Mouse (Mus musculus) lung, postnatal 14 days (tissue): ENCODE measurements at regions not wholly inside any gene's neighbourhood (a gene's known extent, or its start where the extent isn't known, plus 50 kb on each side); places are given as distances from the start of the nearest gene placed in this dataset.

Source experiments
- DNase-seq: peaks from one replicate; pipeline ENCODE4 v3.0.0; 2021

DNA sequence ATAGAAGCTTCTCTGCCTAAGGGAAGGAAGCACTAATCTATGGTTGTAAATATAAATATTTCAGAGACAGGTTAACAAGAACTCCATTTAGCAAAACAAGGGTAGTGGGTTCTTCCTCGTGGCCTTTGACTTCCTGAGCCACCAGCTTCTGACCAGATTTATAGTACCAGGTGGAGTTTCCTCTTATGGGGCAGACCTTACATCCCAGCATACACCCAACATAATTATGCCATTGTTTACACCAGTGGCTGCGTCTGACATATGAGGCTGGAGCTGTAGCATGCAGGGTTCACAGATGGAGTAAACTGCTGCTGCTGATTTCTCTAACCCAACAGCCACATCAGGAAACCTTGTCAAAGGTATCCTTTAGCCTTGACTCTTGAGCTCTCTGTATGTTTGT, 75.5 kb downstream of the Trib2 start:
- no peak for DNase-seq

DNA sequence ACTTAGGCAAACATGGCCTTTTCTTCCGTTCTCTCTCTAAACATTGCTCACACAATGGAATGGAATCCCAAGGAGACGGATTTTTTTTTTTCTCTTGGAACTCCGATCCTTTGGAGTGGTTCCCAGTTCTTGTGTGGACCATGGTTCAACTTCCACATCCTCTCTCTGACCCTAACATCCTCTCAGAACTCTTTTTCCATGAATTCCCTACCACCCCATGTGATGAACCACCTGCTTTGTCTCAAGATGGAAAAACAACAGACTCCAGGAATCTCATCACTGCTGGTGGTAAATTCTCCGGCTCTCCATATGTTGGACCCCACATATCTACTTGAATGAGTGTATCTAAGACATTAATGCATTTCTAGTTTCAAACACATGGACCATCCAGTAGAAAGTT, 77.7 kb downstream of the Trib2 start:
- peak; percentile 32 for DNase-seq

DNA sequence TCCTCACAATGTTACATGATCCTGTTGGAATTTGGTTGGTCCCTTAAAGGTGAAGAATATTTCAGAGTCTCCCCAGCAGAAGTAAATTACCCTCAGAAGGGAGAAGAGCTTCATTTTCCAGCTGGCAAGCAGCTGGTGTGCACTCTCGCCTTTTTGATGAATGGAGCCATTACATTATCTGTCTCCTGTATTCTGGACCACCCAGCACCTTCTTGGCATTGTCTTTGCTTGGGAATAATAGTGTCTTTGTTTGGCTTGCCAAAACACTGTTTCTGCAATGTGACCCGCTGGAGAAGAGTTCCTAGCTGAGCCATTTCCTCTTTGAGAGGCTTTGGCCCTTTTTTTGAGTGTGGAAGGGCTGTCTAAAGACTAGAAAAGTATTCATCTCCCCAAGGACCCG, 85.5 kb downstream of the Trib2 start:
- DNase-seq = no peak

DNA sequence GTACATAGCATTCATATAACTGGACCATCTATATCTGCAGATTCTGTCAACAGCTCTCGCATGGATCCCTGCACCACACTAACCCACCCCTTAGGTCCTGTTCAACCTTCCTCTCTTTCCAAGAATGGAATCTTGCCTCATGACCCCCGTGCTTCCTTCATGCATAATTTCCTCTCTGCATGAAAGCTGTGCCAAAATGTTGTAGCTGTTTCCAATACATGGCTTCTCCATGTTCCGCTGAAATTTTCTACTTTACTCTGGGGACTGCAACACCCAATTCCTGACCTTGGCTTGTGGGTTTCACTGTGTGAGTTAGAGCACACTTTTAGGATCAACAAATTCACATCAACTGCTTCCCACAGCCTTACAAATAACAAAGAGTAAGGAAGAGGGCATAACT, 87.0 kb downstream of the Trib2 start:
- no peak for DNase-seq

DNA sequence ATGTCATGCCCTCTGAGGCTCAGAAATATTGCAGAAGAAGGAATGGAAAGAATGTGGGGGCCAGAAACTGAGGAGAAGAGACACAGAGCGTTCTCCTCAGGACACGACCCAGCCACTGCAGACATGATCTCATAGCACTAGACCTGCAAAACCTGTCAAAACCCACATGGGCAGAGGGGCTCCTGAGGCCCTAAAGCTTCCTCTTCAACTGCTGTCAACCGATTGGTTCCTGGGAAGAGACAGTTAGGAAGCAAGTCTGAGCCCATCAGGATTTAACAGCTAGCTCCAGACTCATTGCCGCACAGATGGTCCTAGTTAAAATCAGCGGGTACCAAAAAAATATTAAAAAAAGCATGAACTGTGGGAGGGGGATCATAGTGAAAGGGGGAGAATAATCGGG, 93.2 kb downstream of the Trib2 start:
- DNase-seq = no peak

DNA sequence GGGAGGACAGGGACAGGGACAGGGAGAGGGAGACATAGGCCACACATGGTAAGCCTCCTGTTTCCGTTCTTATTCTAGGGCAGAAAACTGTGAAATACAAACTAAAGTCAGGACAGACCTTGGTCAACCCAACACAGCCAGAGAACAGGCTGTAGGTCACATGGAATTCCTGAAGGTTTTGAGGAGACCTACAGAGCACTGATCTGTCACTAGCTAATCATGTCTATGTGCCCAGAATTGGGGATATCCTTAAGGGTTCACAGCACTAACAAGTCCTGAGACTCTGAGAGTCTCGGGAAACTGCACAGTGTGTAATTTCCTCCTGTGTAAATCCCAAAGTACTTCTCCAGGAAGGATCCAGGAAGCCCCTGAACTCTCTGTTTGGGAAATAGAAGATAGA, 94.6 kb downstream of the Trib2 start:
- DNase-seq = no peak

DNA sequence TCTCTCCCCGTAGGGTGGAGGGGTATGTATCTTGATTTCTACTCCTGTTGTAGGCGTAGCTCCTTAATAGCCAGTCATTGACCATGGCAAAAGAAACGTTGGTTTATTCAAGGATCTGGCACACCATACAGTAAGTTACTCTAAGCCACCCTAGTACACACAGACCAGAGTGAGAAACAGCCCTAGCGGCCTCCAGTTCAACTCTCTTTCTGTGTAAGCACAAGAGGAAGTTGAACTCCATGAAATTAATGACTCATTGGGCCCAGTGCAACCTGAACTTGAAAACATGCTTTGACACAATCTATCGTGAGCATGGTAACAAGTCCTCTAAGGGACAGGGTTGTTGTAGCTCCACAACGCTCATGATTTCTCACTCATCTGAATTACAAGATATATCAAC, 96.6 kb downstream of the Trib2 start:
- no peak for DNase-seq

DNA sequence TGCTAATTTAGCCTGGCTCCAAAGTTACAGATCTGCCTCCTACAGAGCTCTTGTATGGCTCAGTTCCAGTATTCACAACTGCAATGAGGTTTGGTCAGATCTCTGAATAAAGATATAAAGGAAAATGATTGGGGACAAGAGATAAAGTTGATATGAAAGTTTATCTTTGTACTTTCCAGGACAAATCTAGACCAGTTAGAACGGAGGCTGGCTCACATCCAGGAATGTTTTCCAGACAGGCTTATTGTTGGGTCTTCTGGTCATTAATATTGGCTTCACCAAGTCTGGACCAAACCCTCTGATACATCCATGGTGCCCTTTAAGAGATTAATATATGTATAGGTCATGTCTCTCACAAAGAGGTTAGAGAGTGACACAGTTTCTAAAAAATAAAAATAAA, 97.9 kb downstream of the Trib2 start:
- peak; percentile 70 for DNase-seq

DNA sequence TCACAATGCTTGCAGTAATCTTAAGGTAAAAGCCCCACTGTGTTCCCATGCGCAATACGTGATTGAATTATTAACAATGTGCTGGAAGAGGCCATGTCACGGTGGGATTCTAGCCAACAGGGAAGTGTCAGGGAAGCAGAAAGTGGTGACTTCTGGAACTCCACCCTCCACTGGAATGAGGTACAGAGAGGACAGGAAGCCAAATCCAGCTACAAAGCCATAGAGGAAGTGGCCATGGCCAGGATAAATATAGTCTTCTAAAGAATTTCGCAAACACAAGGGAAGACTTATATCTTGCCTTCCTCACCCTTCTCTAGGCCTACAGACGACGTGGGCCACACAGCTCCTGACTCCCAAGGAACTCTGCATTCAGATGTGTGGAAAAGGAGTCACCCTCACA, 98.7 kb downstream of the Trib2 start:
- DNase-seq = peak; percentile 71

DNA sequence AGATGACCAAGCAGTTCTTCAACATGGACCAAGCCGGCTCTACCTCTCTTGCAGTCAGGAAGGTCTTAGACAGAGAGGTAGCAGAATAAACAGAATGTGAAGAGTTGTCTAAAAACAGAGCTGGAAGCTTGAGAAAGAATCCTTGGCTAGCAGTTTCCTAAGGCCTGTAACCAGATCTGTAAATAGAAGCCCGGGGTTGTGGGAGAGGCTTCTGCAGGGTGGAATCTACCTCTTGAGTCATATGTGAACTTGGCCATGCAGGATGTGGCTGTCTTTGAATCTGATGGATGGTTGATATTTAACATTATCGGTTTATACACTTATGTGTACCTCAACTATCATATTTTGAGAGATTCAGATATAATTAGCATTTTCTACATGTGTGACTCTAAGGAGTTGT, 99.4 kb downstream of the Trib2 start:
- DNase-seq = no peak

DNA sequence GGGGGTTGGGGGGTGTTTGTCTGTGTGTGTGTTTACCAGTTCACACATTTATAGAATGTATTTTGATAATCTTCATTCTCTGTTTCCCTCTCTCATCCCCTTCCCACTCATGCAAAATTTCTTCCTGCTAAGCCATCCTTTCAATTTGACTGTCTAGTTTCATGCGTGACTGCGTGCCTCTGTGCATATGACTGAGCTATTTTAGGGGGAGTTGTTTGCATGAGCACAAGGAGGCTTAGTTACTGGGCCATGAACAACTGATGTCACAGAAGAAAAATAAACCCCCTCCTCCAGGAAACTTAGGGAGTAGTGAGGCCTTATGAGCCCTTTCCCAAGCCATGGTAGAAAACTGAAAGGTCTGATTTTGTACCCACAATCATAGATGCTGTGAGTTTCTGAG, 103.1 kb downstream of the Trib2 start:
- DNase-seq = no peak

DNA sequence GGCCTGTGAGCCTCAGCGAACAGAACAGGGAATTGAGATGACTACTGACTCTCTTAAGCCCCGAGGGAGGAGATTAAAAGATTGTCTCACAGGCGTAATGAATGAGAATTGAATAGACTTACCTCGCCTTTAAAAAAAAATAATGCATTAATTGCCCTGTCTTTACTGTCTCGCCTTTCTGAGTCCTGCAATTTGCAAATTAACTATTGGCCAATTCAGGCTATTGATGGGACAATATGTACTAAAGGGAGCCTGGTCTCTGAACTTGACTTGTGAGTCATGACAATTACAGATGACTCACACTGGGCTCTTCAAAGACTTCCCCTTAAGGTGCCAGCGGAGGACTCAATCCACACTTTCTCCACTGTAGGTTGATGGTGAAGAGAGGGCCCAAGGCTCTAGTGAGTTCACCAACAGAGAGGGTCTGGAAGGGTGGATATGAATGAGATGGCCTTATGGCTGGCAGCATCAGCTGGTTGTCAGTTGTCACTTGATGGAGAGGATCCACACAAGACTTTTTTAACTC, 109.1 kb downstream of the Trib2 start:
- no peak for DNase-seq

DNA sequence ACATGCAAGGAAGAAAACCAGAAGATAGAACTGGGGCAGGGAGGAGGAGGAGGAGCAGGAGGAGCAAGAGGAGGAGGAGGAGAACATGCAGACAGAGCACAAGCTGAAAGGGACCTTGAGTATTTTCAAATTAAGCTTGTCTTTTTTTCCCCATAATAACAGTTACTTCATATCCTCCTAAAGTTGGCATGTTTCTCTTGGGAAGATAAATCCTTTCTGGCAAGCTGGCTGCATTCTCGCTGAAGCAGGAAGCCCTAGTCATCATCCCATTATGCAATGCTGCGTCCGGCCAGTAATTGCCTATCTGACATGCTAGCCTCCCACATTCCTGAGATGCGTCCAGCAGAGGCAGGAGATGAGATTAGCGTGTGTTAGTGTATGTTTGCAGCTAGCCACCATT, 112.3 kb downstream of the Trib2 start:
- peak; percentile 77 for DNase-seq

DNA sequence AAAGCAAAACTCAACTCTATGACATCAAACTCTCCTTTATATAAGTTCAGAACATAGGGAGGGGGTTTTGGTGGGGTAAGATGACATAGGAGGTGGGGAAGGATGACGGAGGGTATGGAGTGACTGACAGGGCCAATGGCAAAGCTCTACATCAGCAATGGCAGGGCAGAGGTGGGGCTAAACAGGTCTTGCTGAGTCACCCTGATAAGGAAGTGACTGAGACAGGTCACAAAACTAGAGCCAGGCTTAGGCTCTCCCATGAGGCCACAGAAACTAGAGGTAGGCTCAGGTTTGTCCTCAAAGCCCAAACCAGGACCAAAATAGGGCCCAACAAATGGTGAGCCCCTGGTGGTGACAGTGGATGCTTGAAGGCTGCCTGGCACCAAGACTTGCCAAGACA, 114.6 kb downstream of the Trib2 start:
- DNase-seq = no peak

DNA sequence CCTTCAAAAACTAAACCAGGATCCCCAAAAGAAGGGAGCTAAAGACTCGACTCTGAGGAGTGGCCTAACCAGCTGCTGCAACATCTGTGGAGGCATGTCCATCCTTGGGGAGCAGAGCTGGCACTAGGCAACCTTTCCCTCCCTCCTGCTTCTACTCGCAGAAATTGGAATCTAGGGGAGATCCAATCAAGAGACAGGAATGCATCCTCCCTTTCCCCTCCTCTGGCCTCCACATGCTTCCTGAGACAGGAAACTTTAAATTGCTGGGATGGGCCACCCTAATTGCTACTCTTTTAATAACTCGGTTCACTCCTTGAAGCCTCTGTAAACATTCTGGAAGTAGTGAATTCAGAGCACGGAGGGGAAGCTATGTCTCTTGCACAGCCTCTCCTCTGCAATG, 117.9 kb downstream of the Trib2 start:
- no peak for DNase-seq

DNA sequence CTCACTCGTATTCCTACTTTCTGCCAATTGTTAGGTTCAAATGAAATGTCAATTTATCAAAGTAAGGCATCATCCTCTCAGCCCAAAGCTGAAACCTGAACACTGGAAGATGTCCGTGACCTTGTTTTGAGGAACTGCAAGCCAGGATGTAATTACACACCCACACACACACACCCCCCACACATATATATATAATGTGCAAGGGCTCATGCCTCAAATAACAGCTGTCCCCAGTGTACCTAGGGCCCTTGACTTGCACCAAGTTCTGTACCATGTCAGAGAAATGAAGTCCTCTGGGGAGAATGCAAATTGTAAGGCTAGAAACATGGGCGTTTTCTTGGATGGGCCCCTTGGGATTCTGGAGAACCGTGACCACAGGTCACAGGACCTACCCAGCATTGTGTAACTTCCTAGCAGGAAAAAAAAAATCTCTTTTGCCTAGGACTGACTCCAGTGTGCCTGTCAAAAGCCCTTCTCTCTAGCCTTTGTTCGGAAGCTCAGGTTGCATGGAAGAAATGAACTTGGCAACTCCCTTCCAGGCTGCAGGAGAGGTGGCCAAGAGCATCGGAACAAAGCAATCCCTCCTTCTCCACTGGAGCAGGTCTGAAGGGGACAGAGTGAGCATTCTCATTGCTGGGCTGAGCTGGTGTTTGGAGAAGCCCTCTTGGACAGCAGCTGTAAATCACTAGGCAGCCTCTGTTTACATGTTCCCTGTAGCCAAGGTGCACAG, 118.5 kb downstream of the Trib2 start:
- DNase-seq = no peak

DNA sequence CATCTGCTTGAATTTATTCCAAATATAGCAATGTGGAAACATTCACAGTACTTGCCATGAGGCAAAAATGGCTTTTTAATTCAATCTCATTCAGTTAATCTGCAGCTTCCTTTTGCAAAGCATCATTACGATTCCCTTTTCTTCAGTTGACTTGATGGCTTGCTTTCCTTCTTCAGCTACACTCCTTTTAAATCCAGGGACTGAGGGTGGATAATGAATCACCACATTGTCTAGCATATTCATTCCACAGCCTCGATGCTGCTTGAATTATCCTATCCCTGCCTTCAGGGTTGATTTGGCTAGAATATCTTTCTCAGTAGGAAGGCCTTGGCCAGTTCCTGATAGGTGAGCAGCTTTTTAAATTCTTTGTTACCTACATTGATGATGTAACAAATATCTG, 128.4 kb downstream of the Trib2 start:
- DNase-seq = no peak

DNA sequence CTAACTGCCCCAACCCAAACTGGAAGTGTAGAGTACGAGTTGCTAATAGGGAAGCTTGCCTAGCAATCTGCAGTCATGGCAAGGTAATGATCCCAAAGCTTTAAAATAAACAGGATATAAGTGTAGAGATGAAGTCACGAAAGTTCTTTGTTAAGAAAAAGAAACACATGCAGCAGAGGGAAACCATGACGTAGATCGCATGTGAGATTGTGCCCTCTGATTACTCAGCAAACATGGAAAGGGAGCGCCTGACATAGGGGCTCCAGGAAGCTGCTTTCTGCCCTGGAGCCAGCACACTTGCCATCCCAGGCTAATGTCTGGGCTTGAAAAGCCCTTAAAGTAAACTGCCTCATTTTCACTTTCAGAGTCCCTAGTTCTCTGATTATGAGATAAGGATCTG, 132.4 kb downstream of the Trib2 start:
- peak; percentile 28 for DNase-seq

DNA sequence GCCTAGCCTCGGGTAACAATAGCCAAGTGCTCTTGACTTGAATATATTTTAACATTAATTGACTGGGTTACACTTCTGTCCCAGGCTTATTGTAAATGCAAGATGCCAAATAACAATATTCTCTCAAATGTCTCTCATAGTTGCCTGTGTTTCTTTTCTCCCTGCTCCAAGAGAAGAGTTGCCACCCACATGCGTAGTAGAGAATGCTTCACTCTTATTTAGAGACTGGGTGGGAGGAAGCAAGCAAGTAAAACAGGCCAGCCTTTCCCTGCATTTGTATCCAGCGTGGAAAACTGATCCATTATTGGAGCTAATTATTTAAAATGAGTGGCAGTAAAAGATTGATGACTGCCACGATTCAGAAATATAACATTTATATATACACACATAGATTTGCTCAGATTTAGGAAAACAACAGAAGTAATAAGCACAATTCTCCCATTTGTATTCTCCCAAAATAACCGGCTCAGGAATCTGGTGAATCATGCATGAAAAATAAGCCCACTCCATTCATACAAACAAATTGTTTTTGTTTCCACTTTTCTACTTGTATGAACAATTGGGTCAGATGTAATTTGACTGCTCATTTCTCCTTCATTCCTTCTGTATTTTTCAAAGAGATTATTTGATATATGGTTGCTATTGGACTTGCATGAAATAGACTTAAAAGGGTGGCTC, 134.9 kb downstream of the Trib2 start:
- DNase-seq = no peak

DNA sequence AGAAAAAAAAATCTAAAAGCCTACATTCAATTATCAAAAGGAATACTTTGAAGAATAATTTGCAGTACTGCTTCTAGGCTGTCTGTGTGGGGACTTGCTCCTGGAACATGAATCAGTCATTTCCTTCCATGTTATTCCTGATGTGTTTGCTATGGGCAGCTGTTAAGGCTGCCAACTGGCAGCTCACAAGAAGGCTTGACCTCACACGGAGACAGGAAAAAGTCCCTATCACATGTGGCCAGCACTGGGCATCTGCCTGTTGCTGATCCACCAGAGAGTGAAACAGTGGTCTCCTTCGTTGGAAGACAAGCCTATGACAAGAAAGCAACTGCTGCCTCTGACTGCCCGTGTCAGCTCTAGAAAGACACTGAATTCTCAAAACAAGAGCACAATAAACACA, 140.6 kb downstream of the Trib2 start:
- DNase-seq = no peak

DNA sequence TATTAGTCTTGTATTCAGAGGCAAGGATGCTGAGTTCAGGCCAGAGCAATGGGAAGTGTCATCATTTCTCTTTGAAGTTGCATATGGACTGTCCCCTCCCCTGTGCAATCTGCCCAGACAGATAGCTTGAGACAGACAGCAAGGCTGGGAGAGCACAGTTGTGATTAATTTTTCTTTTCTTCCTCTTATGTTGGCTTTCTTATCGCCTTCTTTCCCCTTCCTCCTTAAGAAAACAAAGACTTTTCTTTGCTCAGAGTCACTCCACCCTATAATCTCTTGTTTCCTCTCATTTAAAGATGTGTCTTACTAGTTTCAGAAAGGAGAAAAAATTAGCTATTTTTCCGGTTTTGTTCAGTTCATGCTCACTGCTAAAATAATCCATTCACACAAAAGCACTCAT, 157.0 kb downstream of the Trib2 start:
- no peak for DNase-seq

DNA sequence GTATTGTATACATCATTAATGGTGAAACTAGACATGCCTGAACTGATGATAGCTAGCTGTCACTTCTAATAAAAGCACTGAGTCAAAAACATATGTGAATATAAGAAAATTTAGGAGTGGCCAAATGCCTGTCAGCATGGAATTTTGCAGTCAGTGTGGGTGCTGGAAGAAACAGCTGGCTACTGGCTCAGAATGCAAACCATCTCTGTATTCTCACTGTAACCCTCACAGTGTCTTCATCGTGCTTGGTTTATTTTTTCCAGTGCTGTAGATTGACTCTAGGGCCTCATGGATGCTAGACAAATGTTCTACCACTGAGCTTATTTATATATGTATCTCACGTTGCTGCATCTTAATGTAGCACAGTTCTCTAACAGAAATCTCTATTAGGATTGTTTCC, 157.4 kb downstream of the Trib2 start:
- DNase-seq = no peak

DNA sequence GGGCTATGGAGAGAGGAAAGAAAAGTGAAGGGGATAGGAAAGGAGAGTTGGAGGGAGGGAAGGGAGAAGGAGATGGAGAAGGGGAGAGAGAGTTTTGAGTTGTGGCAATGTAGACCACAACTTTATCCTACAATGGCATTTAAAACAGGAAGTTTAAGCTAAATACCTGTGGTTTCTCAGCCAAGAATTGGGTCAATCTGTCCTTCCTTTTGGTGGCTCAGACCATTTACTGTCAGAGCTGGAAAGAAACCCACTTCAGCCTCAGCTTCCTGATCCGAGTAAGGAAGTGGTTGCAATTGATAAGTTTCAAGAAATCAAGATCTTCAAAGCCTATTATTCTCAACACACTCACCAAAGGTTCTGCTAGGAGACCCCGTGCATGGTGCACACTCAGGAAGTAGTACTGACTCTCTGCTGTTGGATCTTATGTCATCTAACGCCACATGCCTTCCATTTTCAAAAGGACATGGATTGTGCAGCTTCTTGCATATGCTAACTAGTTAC, 158.9 kb downstream of the Trib2 start:
- DNase-seq = no peak

DNA sequence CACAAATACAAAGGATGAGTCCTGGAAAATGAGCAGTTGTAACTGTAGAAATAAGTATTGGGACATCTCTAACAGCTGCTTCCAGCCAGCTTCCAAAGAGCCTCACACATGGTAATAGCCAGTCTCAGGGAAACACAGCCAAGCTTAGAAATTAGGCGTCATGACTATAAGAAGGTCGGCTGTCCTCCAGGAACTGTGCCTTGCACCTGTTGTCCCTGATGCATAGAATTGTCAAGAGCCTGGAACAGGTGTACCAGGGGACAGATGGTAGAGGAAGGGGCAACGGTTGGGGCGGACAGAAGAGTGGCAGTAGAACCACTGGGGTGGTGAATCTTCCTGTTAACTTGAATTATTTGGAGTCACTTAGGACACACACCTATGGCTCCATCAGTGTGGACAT, 162.1 kb downstream of the Trib2 start:
- no peak for DNase-seq

DNA sequence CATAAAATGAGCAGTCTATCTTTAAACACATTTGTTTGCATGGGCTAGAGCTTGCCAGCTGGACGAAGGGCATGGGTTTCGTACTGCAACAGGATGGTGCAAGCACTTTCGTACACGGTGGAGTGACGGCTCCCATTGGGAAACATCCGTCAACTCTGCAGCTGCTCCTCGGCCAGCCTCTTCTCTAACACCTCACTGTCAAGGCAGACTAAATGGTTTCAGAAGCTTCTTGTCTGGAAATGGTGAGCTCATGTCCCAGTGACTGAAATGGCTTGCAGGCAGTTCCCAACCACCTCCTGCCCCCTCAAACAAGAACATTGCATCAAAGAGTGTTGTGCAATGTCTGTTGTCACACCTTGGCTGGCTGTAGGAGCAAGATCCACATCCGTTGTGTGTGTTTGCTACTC, 163.4 kb downstream of the Trib2 start:
- peak; percentile 67 for DNase-seq
